Mouse (Mus musculus): Measurements from ENCODE around the gene Hs6st2. TPM values are rescaled to one million over a fixed set of nuclear protein-coding genes. Genes with fewer than 3 reads are reported as not detected.
A peak's percentile ranks its signal among the peaks of the same experiment; 100 is the strongest.

Gene Hs6st2
- 10 to 100 TPM; 41.7 to 51.7 TPM for total RNA-seq (2021)
- long read RNA-seq, experiment 1, partial matches to known transcripts: 6 of 6 reads
- long read RNA-seq, experiment 1, other reads (novel, unspliced or antisense): 0 of 6 reads
- long read RNA-seq, experiment 2, partial matches to known transcripts: 2 of 10 reads
- long read RNA-seq, experiment 2, other reads (novel, unspliced or antisense): 8 of 10 reads

GRCm38 (mm10) chrX:51681756-51682155, at the start of gene Hs6st2:
Gene Hs6st2 (minus strand): TSS chrX:51681856.
- DNase-seq (ENCODE audit: low spot score in 2 of 2): no peak
- intact Hi-C loops (cut with DNase I): loop anchor here (10.0 kb wide), 1 partner anchor 277 kb away; no protein-coding TSS in a partner anchor

GRCm38 (mm10) chrX:51714086-51714745, 32.6 kb upstream of the Hs6st2 start:
- intact Hi-C loops (cut with DNase I): no loop called here
- no peak for DNase-seq (ENCODE audit: low spot score in 2 of 2)

- DNase-seq (ENCODE audit: low spot score in 2 of 2): no peak
- intact Hi-C loops (cut with DNase I): no loop called here
Measured at GRCm38 (mm10) chrX:51712996-51713395, 31.3 kb upstream of the Hs6st2 start.

- no peak for DNase-seq (ENCODE audit: low spot score in 2 of 2)
- intact Hi-C loops (cut with DNase I): no loop called here
Measured at GRCm38 (mm10) chrX:51702823-51703222, 21.2 kb upstream of the Hs6st2 start.

GRCm38 (mm10) chrX:51699079-51699478, 17.4 kb upstream of the Hs6st2 start:
- intact Hi-C loops (cut with DNase I): no loop called here
- no peak for DNase-seq (ENCODE audit: low spot score in 2 of 2)

GRCm38 (mm10) chrX:51686048-51686949, 4.6 kb upstream of the Hs6st2 start:
- intact Hi-C loops (cut with DNase I): loop anchor here (10.0 kb wide), 1 partner anchor 281 kb away; no protein-coding TSS in a partner anchor

GRCm38 (mm10) chrX:51684336-51685056, 2.8 kb upstream of the Hs6st2 start:
- no peak for DNase-seq (ENCODE audit: low spot score in 2 of 2)
- intact Hi-C loops (cut with DNase I): loop anchor here (10.0 kb wide), 1 partner anchor 280 kb away; no protein-coding TSS in a partner anchor

More at GRCm38 (mm10) chrX:51686048-51686949, 4.6 kb upstream of the Hs6st2 start:
- DNase-seq (ENCODE audit: low spot score in 2 of 2): no peak

GRCm38 (mm10) chrX:51681170-51681667, 437 bp downstream of the Hs6st2 start:
- intact Hi-C loops (cut with DNase I): loop anchor here (10.0 kb wide), 1 partner anchor 276 kb away; no protein-coding TSS in a partner anchor
- DNase-seq (ENCODE audit: low spot score in 2 of 2): peak; percentile 2 to 3

GRCm38 (mm10) chrX:51680428-51681169, 1.1 kb downstream of the Hs6st2 start:
- DNase-seq (ENCODE audit: low spot score in 2 of 2): peak in 1 of 2 experiments; percentile 43
- intact Hi-C loops (cut with DNase I): loop anchor here (10.0 kb wide), 1 partner anchor 276 kb away; no protein-coding TSS in a partner anchor

GRCm38 (mm10) chrX:51679601-51680427, 1.8 kb downstream of the Hs6st2 start:
- intact Hi-C loops (cut with DNase I): loop anchor here (10.0 kb wide), 2 partner anchors 185 to 275 kb away; no protein-coding TSS in a partner anchor

GRCm38 (mm10) chrX:51658236-51658635, 23.4 kb downstream of the Hs6st2 start:
- intact Hi-C loops (cut with DNase I): no loop called here
- DNase-seq (ENCODE audit: low spot score in 2 of 2): no peak

More at GRCm38 (mm10) chrX:51679601-51680427, 1.8 kb downstream of the Hs6st2 start:
- DNase-seq (ENCODE audit: low spot score in 2 of 2): peak; percentile 3 to 26

GRCm38 (mm10) chrX:51642661-51643257, 38.9 kb downstream of the Hs6st2 start:
- intact Hi-C loops (cut with DNase I): no loop called here
- DNase-seq (ENCODE audit: low spot score in 2 of 2): no peak

GRCm38 (mm10) chrX:51635756-51636155, 45.9 kb downstream of the Hs6st2 start:
- intact Hi-C loops (cut with DNase I): no loop called here
- DNase-seq (ENCODE audit: low spot score in 2 of 2): no peak

GRCm38 (mm10) chrX:51631376-51631775, 50.3 kb downstream of the Hs6st2 start:
- DNase-seq (ENCODE audit: low spot score in 2 of 2): no peak
- intact Hi-C loops (cut with DNase I): no loop called here

GRCm38 (mm10) chrX:51614384-51615004, 67.2 kb downstream of the Hs6st2 start:
- DNase-seq (ENCODE audit: low spot score in 2 of 2): no peak
- intact Hi-C loops (cut with DNase I): no loop called here

GRCm38 (mm10) chrX:51610743-51611142, 70.9 kb downstream of the Hs6st2 start:
- intact Hi-C loops (cut with DNase I): no loop called here
- peak in 1 of 2 experiments; percentile 7 for DNase-seq (ENCODE audit: low spot score in 2 of 2)
